Mouse (Mus musculus) olfactory bulb, adult 2 months (tissue): ENCODE measurements around the gene Pik3cg. TPM values are rescaled to one million over a fixed set of nuclear protein-coding genes. Genes with fewer than 3 reads are reported as not detected.

ENCODE experiments used
- H3K27ac ChIP-seq: fragments of 200-500 bp; 2 replicates; pipeline ENCODE4 v1.5.1; 2012; ENCODE audit warnings: low read depth, low read length; ENCODE audit not compliant: insufficient read depth
- H3K4me1 ChIP-seq: fragments of 200-500 bp; 2 replicates; pipeline ENCODE4 v1.6.1; 2012; ENCODE audit warnings: low read length; ENCODE audit not compliant: control insufficient read depth, insufficient read depth
- H3K4me3 ChIP-seq: fragments of 200-500 bp; 2 replicates; pipeline ENCODE4 v1.5.1; 2012; ENCODE audit warnings: mild to moderate bottlenecking, low read depth, low read length, moderate library complexity; ENCODE audit not compliant: insufficient read depth
- CTCF ChIP-seq: fragments of 200-500 bp; IDR thresholded peaks from 2 replicates; pipeline ENCODE4 v1.5.1; 2012; ENCODE audit warnings: low read depth, mild to moderate bottlenecking, low read length, moderate library complexity; ENCODE audit not compliant: insufficient read depth
- POLR2A ChIP-seq: fragments of 200-500 bp; IDR thresholded peaks from 2 replicates; pipeline ENCODE4 v1.6.1; 2012; ENCODE audit warnings: mild to moderate bottlenecking, low read depth, low read length, moderate library complexity; ENCODE audit not compliant: insufficient read depth
- WGBS: fragments of 180-500 bp; shearing (Covaris S2); methylation state at CpG from one replicate; pipeline ENCODE4 v1.1.7; 2018; 5-methylcytosine and 5-hydroxymethylcytosine counted together
- polyA plus RNA-seq: library from polyadenylated mRNA; stranded (reverse); fragments of >200 nt; gene quantifications from 2 replicates; pipeline ENCODE4 v1.2.4, GENCODE M21; 2012; ENCODE audit warnings: low replicate concordance; ENCODE audit not compliant: missing spikeins, insufficient read depth, insufficient read length

Pik3cg gene
- polyA plus RNA-seq, 1 experiment: not detected

- TF ChIP-seq CTCF (no peak), POLR2A (no peak)
- H3K4me3 ChIP-seq: no peak overlapping the region
- 0 out of 2 replicates have a peak, but pooled peaks cover 4% of the 10 kb centered on the region for H3K4me1 ChIP-seq
- WGBS: 78% methylated on average over 2 of the region's 2 CpGs
- no peak overlapping the region for H3K27ac ChIP-seq
These were observed 492 bp upstream of the Pik3cg start for GRCm38 (mm10) chr12:32208951-32209350.

DNA sequence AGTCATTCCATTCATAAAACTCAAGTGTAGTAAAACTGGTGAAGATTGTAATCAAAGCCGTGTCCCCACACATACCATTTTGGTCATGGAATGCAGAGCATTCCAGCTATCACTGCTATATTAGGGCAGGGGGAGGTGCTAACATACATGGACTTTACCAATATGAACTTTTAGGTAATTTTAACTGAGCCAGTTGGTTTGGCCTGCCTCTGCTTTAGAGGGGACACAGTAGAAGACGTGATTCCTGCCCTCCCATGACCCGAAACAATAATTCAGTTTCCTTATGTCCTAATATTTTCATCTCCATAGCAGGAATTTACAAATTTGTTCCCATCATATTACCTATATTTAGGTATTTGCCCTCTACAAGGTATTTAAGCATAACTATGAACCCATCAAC, 1.3 kb downstream of the Pik3cg start:
- Histone ChIP-seq H3K4me3 (no peak overlapping the region), H3K27ac (no peak overlapping the region), H3K4me1 (0 out of 2 replicates have a peak, but pooled peaks cover 4% of the 10 kb centered on the region)
- 96% methylated on average over 3 of the region's 3 CpGs for WGBS
- TF ChIP-seq CTCF: no peak
- TF ChIP-seq POLR2A: no peak

GRCm38 (mm10) chr12:32203695-32204094, 4.8 kb downstream of the Pik3cg start:
- no peak overlapping the region for H3K4me3 ChIP-seq
- no peak overlapping the region for H3K27ac ChIP-seq
- WGBS: 50% methylated on average over 8 of the region's 8 CpGs
- H3K4me1 ChIP-seq: no peaks in the 10 kb centered on the region
- no peak for TF ChIP-seq POLR2A
- TF ChIP-seq CTCF: no peak

- Histone ChIP-seq H3K4me3 (no peak overlapping the region), H3K27ac (no peak overlapping the region), H3K4me1 (no peaks in the 10 kb centered on the region)
- TF ChIP-seq CTCF (no peak), POLR2A (no peak)
- WGBS: 95% methylated on average over 5 of the region's 5 CpGs
These were observed 5.9 kb downstream of the Pik3cg start for GRCm38 (mm10) chr12:32202583-32202982.

GRCm38 (mm10) chr12:32201932-32202331, 6.5 kb downstream of the Pik3cg start:
- WGBS: 93% methylated on average over 7 of the region's 7 CpGs
- TF ChIP-seq CTCF (no peak), POLR2A (no peak)
- no peaks in the 10 kb centered on the region for H3K4me1 ChIP-seq

DNA sequence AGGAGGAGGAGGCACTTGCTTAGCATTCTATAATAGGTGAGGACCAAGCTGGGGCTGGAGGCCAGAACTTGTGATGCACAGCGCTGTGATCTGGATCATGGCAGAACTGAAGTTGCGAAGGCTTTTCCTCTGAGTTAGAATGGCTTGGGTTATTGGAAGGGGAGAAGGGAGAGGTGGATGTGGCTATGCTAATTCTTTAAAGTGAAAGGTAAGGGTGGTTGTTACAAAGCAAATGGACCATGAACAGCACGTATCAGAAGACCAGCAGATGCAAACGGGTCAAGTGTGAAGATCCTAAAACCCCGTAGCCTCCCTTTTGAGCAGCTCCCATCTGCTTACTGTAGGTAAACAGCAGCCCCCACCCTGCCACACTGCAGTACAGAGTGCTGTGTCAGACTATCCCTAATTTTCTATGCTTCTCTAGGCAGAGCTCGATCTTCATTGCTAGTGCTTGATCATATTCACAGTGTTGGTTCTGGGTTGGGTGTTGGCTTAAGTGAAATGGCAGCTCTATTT, 7.3 kb downstream of the Pik3cg start:
- no peak for TF ChIP-seq POLR2A
- TF ChIP-seq CTCF: no peak
- Histone ChIP-seq H3K4me3 (no peak overlapping the region), H3K27ac (no peak overlapping the region), H3K4me1 (no peaks in the 10 kb centered on the region)
- WGBS: 92% methylated on average over 6 of the region's 6 CpGs

More at GRCm38 (mm10) chr12:32201932-32202331, 6.5 kb downstream of the Pik3cg start:
- H3K4me3 ChIP-seq: no peak overlapping the region
- H3K27ac ChIP-seq: no peak overlapping the region

- Histone ChIP-seq H3K4me3 (no peak overlapping the region), H3K27ac (no peak overlapping the region), H3K4me1 (no peaks in the 10 kb centered on the region)
- WGBS: 92% methylated on average over 16 of the region's 16 CpGs
- no peak for TF ChIP-seq CTCF
- TF ChIP-seq POLR2A: no peak
These were observed 7.9 kb downstream of the Pik3cg start for GRCm38 (mm10) chr12:32200387-32201069.

GRCm38 (mm10) chr12:32199422-32199821, 9.0 kb downstream of the Pik3cg start:
- Histone ChIP-seq H3K4me1 (no peaks in the 10 kb centered on the region), H3K4me3 (no peak overlapping the region), H3K27ac (no peak overlapping the region)
- TF ChIP-seq CTCF (no peak), POLR2A (no peak)
- 81% methylated on average over 4 of the region's 4 CpGs for WGBS

DNA sequence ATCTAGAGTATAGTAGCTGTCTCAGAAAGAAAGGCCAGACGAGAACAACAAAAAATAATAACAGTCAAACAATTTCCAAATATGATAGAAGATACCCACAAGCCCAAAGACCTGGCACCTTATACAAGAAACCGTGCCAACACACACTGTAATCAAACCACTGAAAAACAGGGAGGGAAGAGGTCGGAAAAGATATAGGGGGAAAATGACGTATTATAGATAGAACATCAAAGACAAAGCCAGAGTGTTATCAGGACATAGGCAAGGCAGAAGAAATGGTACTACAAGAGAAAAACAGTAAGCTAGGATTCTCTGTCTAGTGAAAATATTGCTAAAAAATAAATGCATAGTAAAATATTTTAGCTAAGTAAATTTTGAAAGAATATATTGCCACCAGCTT, 10.4 kb downstream of the Pik3cg start:
- 92% methylated on average over 4 of the region's 4 CpGs for WGBS
- Histone ChIP-seq H3K27ac (no peak overlapping the region), H3K4me3 (no peak overlapping the region), H3K4me1 (no peaks in the 10 kb centered on the region)
- TF ChIP-seq CTCF (no peak), POLR2A (no peak)
